Comparison of ENCODE assay signal across 26 mouse cellular contexts in genomic region chr16:71108979-71109378, GRCm38 (mm10).
"Had no signal": no experiment of that assay in that cellular context is flagged by ENCODE, and none has a peak within 500 bp of the region (broad histone marks: within the 10 kb centered on the region; RNA-seq: fewer than 3 reads in every experiment).

No protein-coding gene starts in this region.

- DNase-seq: gastrocnemius, postnatal 14 days; heart, adult 18-20 months; heart, postnatal 10 days; heart, postnatal 4 days; kidney, adult 18-20 months; kidney, adult 8-10 months; kidney, postnatal 14 days; kidney, postnatal 36 days; layer of hippocampus, adult 9-11 months; layer of hippocampus, postnatal 36 days; left cerebral cortex, postnatal 4 days had no signal

- H3K36me3 ChIP-seq: heart, embryonic 10.5 days; heart, embryonic 12.5 days; hindbrain, embryonic 10.5 days; hindbrain, embryonic 12.5 days; intestine, embryonic 15.5 days; kidney, embryonic 15.5 days; limb, embryonic 13.5 days; limb, embryonic 15.5 days; liver, embryonic 12.5 days had no signal

- H3K9me3 ChIP-seq: heart, embryonic 10.5 days; heart, embryonic 12.5 days; hindbrain, embryonic 10.5 days; hindbrain, embryonic 12.5 days; intestine, embryonic 15.5 days; kidney, embryonic 15.5 days; limb, embryonic 13.5 days; limb, embryonic 15.5 days; liver, embryonic 12.5 days had no signal

- H3K4me3 ChIP-seq: heart, embryonic 10.5 days; heart, embryonic 12.5 days; hindbrain, embryonic 10.5 days; hindbrain, embryonic 12.5 days; intestine, embryonic 15.5 days; kidney, embryonic 15.5 days; limb, embryonic 13.5 days; limb, embryonic 15.5 days; liver, embryonic 12.5 days had no signal

- H3K9ac ChIP-seq: heart, embryonic 12.5 days; hindbrain, embryonic 12.5 days; hindbrain, embryonic 14.5 days; intestine, embryonic 15.5 days; kidney, embryonic 15.5 days; limb, embryonic 13.5 days; limb, embryonic 15.5 days; liver, embryonic 12.5 days; liver, embryonic 14.5 days had no signal

- H3K27me3 ChIP-seq: heart, embryonic 12.5 days; hindbrain, embryonic 12.5 days; intestine, embryonic 15.5 days; kidney, embryonic 15.5 days; limb, embryonic 13.5 days; limb, embryonic 15.5 days; liver, embryonic 12.5 days had no signal

- ATAC-seq: hindbrain, embryonic 16.5 days; inflammation-experienced regulatory T-cells, adult 6 months; intestine, embryonic 15.5 days; intestine, postnatal 0 days; liver, embryonic 12.5 days had no signal

- H3K4me2 ChIP-seq: heart, embryonic 12.5 days; hindbrain, embryonic 12.5 days; hindbrain, embryonic 14.5 days; intestine, embryonic 15.5 days; kidney, embryonic 15.5 days; limb, embryonic 13.5 days; limb, embryonic 15.5 days; liver, embryonic 12.5 days had no signal

- H3K4me1 ChIP-seq: heart, embryonic 10.5 days; heart, embryonic 12.5 days; hindbrain, embryonic 10.5 days; hindbrain, embryonic 12.5 days; intestine, embryonic 15.5 days; kidney, embryonic 15.5 days; limb, embryonic 13.5 days; limb, embryonic 15.5 days; liver, embryonic 12.5 days had no signal

- H3K27ac ChIP-seq: heart, embryonic 10.5 days; hindbrain, embryonic 10.5 days; hindbrain, embryonic 12.5 days; hindbrain, embryonic 14.5 days; intestine, embryonic 15.5 days; kidney, embryonic 15.5 days; kidney, postnatal 0 days; limb, embryonic 13.5 days; limb, embryonic 15.5 days; liver, embryonic 12.5 days; liver, embryonic 14.5 days had no signal
